Comparison of ENCODE assay signal across 8 mouse cellular contexts in genomic region chr2:51972641-51973409, GRCm38 (mm10). TPM values are rescaled to one million over a fixed set of nuclear protein-coding genes. Genes with fewer than 3 reads are reported as not detected.
DNase-seq lines count a peak whose midpoint lies in the region; ATAC-seq and TF ChIP-seq lines count a peak whose summit lies in the region.

No protein-coding gene starts in this region.

- peak; percentile 71 for DNase-seq in kidney, postnatal 10 days
- DNase-seq in neural tube, embryonic 11.5 days (ENCODE audit: low spot score) = peak; percentile 69
- peak; percentile 64 for DNase-seq in testis, postnatal 10 days (ENCODE audit: low spot score)

- peak overlapping the region; percentile 61 for H3K4me2 ChIP-seq in heart, embryonic 15.5 days
- peak overlapping the region; percentile 69 for H3K4me2 ChIP-seq in liver, embryonic 16.5 days (ENCODE audit: low read depth, low read length)
- peak overlapping the region; percentile 65 for H3K4me2 ChIP-seq in neural tube, embryonic 11.5 days (ENCODE audit: low read depth)

- no peaks in the 10 kb centered on the region for H3K9me3 ChIP-seq in E14TG2a.4 (ENCODE audit: low read length)
- no peaks in the 10 kb centered on the region for H3K9me3 ChIP-seq in heart, embryonic 15.5 days (replicated peaks)
- H3K9me3 ChIP-seq in liver, embryonic 16.5 days (replicated peaks; ENCODE audit: control insufficient read depth, low read length) = no peaks in the 10 kb centered on the region
- H3K9me3 ChIP-seq in neural tube, embryonic 11.5 days (ENCODE audit: control insufficient read depth, low read length) = no peaks in the 10 kb centered on the region

- peaks cover 5% of the 10 kb centered on the region; the same call in 1 of the 2 replicates for H3K4me1 ChIP-seq in E14TG2a.4 (replicated peaks; ENCODE audit: low read depth, low read length)
- peaks cover 5% of the 10 kb centered on the region for H3K4me1 ChIP-seq in bone marrow macrophage, adult 2 months (ENCODE audit: control insufficient read depth, insufficient read depth, low read length)
- no peaks in the 10 kb centered on the region; the same call in 1 of the 2 replicates for H3K4me1 ChIP-seq in embryonic fibroblast, embryonic 13.5 days (ENCODE audit: control insufficient read depth, insufficient read depth, low read length)
- H3K4me1 ChIP-seq in heart, embryonic 15.5 days (replicated peaks) = peaks cover 4% of the 10 kb centered on the region
- peaks cover 6% of the 10 kb centered on the region for H3K4me1 ChIP-seq in liver, embryonic 16.5 days (ENCODE audit: control insufficient read depth, low read depth, low read length)
- H3K4me1 ChIP-seq in neural tube, embryonic 11.5 days (ENCODE audit: control insufficient read depth, insufficient read depth, low read length) = no peaks in the 10 kb centered on the region

- no peak for TF ChIP-seq CTCF in E14TG2a.4 (conservative IDR thresholded peaks at IDR 0.05; ENCODE audit: low read length)
- TF ChIP-seq CTCF in bone marrow macrophage, adult 2 months (IDR thresholded peaks at IDR 0.05; ENCODE audit: low read depth, low read length) = no peak
- TF ChIP-seq CTCF in embryonic fibroblast, embryonic 13.5 days (IDR thresholded peaks at IDR 0.05; ENCODE audit: borderline replicate concordance, insufficient read depth, low read length) = no peak

- H3K9ac ChIP-seq in heart, embryonic 15.5 days = peak overlapping the region; percentile 61
- peak overlapping the region; percentile 77 for H3K9ac ChIP-seq in liver, embryonic 16.5 days (ENCODE audit: low read depth, low read length)
- H3K9ac ChIP-seq in neural tube, embryonic 11.5 days (ENCODE audit: low read length) = peak overlapping the region; percentile 57

- peak; percentile 80 for ATAC-seq in heart, embryonic 15.5 days (replicated peaks; ENCODE audit: insufficient number of reproducible peaks, insufficient read depth, low FRiP score, low read depth)
- peak; percentile 79 for ATAC-seq in liver, embryonic 16.5 days (ENCODE audit: low read depth)
- peak; percentile 77 for ATAC-seq in neural tube, embryonic 11.5 days (ENCODE audit: insufficient read depth, low FRiP score, low TSS enrichment)

- H3K4me3 ChIP-seq in E14TG2a.4 (replicated peaks; ENCODE audit: low read length) = peak overlapping the region; percentile 52
- peak overlapping the region; percentile 83 for H3K4me3 ChIP-seq in bone marrow macrophage, adult 2 months (ENCODE audit: insufficient read depth, low read length)
- H3K4me3 ChIP-seq in embryonic fibroblast, embryonic 13.5 days (ENCODE audit: insufficient read depth, low read length) = peak overlapping the region; percentile 62
- H3K4me3 ChIP-seq in heart, embryonic 15.5 days = peak overlapping the region; percentile 60
- peak overlapping the region; percentile 83 for H3K4me3 ChIP-seq in liver, embryonic 16.5 days (ENCODE audit: low read depth, low read length)
- peak overlapping the region; percentile 43 for H3K4me3 ChIP-seq in neural tube, embryonic 11.5 days (ENCODE audit: low read depth, low read length)

- TF ChIP-seq POLR2A in bone marrow macrophage, adult 2 months (IDR thresholded peaks at IDR 0.05; ENCODE audit: borderline replicate concordance, low read depth, low read length) = no peak
- TF ChIP-seq POLR2A in embryonic fibroblast, embryonic 13.5 days (IDR thresholded peaks at IDR 0.05; ENCODE audit: low read depth, low read length) = peak; percentile 56

- no peaks in the 10 kb centered on the region for H3K36me3 ChIP-seq in E14TG2a.4 (ENCODE audit: insufficient read depth, low read length)
- no peaks in the 10 kb centered on the region for H3K36me3 ChIP-seq in heart, embryonic 15.5 days
- no peaks in the 10 kb centered on the region for H3K36me3 ChIP-seq in liver, embryonic 16.5 days (ENCODE audit: control insufficient read depth, insufficient read depth)
- no peaks in the 10 kb centered on the region for H3K36me3 ChIP-seq in neural tube, embryonic 11.5 days (ENCODE audit: control insufficient read depth, insufficient read depth, low read length)

- peaks cover 7% of the 10 kb centered on the region for H3K27me3 ChIP-seq in E14TG2a.4 (ENCODE audit: insufficient read depth, low read length)
- no peaks in the 10 kb centered on the region for H3K27me3 ChIP-seq in heart, embryonic 15.5 days
- H3K27me3 ChIP-seq in liver, embryonic 16.5 days (ENCODE audit: control insufficient read depth, insufficient read depth, low read depth, low read length) = no peaks in the 10 kb centered on the region
- H3K27me3 ChIP-seq in neural tube, embryonic 11.5 days (ENCODE audit: control insufficient read depth, insufficient read depth, low read length) = no peaks in the 10 kb centered on the region

- peak overlapping the region; percentile 59 for H3K27ac ChIP-seq in bone marrow macrophage, adult 2 months (ENCODE audit: insufficient read depth, low read depth, low read length)
- H3K27ac ChIP-seq in embryonic fibroblast, embryonic 13.5 days (ENCODE audit: insufficient read depth, low read length) = peak overlapping the region; percentile 55
- peak overlapping the region; percentile 83 for H3K27ac ChIP-seq in heart, embryonic 15.5 days
- H3K27ac ChIP-seq in liver, embryonic 16.5 days (ENCODE audit: low read length) = peak overlapping the region; percentile 83
- no peak overlapping the region for H3K27ac ChIP-seq in neural tube, embryonic 11.5 days (ENCODE audit: low read depth, low read length)

- WGBS in heart, embryonic 15.5 days = 3% methylated on average over 40 of the region's 40 CpGs
- WGBS in liver, embryonic 16.5 days (ENCODE audit: insufficient replicate concordance) = 2% methylated on average over 40 of the region's 40 CpGs
- 5% methylated on average over 40 of the region's 40 CpGs for WGBS in neural tube, embryonic 11.5 days

RNA-seq across cellular contexts. Expression of gene Nmi, which starts 0.5 kb away (rescaled TPM):
- polyA plus RNA-seq in bone marrow macrophage, adult 2 months (2012; ENCODE audit: insufficient read depth, insufficient read length, missing spikeins) = 33.7 and 41.2 TPM in 2 replicates
- polyA plus RNA-seq in embryonic fibroblast, embryonic 13.5 days (2011; ENCODE audit: insufficient read length, low read depth, missing spikeins) = 9.6 and 14.3 TPM in 2 replicates
- polyA plus RNA-seq in heart, embryonic 15.5 days (2015; fragmentation: Nextera tagmentation; extraction: Ambion mirVana) = 16.2 and 18.2 TPM in 2 replicates
- 9.4 and 10.3 TPM in 2 replicates for polyA plus RNA-seq in liver, embryonic 16.5 days (2015; fragmentation: Nextera tagmentation; extraction: Ambion mirVana)
- polyA plus RNA-seq in neural tube, embryonic 11.5 days (2014; fragmentation: Nextera tagmentation; extraction: Ambion mirVana) = 6.8 and 9.7 TPM in 2 replicates

RNA-seq across cellular contexts. Expression of gene Rbm43, which starts 37.9 kb away (rescaled TPM):
- polyA plus RNA-seq in bone marrow macrophage, adult 2 months (2012; ENCODE audit: insufficient read depth, insufficient read length, missing spikeins) = 25.6 and 29.4 TPM in 2 replicates
- 20.3 and 21.7 TPM in 2 replicates for polyA plus RNA-seq in embryonic fibroblast, embryonic 13.5 days (2011; ENCODE audit: insufficient read length, low read depth, missing spikeins)
- 12.0 and 15.0 TPM in 2 replicates for polyA plus RNA-seq in heart, embryonic 15.5 days (2015; fragmentation: Nextera tagmentation; extraction: Ambion mirVana)
- polyA plus RNA-seq in liver, embryonic 16.5 days (2015; fragmentation: Nextera tagmentation; extraction: Ambion mirVana) = 17.8 and 20.8 TPM in 2 replicates
- 7.7 and 8.1 TPM in 2 replicates for polyA plus RNA-seq in neural tube, embryonic 11.5 days (2014; fragmentation: Nextera tagmentation; extraction: Ambion mirVana)
